17 mouse cellular contexts compared by ENCODE assay signal in the genomic region with DNA sequence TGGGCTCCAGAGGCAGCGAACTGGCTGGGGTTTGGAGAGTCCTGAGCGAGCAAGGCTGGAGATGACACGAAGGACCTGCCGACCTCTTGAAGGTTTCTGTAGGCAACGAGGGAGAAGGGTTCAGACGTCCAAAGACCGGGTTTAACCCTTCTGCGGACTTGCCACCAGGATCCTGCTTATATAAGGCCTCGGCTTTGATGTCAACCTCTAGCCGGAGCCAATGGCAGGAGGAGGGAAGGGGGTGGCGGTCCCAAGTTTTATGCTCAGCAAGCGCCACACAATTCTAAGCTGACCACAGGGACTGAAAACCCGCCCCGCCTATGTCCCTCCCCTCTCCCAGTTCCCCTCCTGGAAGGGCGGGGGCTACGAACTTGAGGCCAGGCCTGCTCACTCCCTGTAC. TPM values are rescaled to one million over a fixed set of nuclear protein-coding genes. Genes with fewer than 3 reads are reported as not detected.
DNase-seq lines count a peak whose midpoint lies in the region; ATAC-seq lines count a peak whose summit lies in the region.
"Had no signal": no experiment of that assay in that cellular context is flagged by ENCODE, and none has a peak within 500 bp of the region (broad histone marks: within the 10 kb centered on the region; RNA-seq: fewer than 3 reads in every experiment).

No protein-coding gene starts in this region.

- H3K9ac ChIP-seq in heart, embryonic 14.5 days (ENCODE audit: low read length): peak overlapping the region; percentile 81
- H3K9ac ChIP-seq in limb, embryonic 12.5 days (replicated peaks): no peak overlapping the region
- no peak overlapping the region for H3K9ac ChIP-seq in hindbrain, embryonic 13.5 days
- H3K9ac ChIP-seq: midbrain, embryonic 15.5 days had no signal

- intact Hi-C loops in heart, postnatal 10 days (cut with DNase I): no loop called here

- H3K36me3 ChIP-seq in heart, embryonic 14.5 days (ENCODE audit: control insufficient read depth, insufficient read depth, low read length): no peaks in the 10 kb centered on the region
- H3K36me3 ChIP-seq in embryonic facial prominence, embryonic 10.5 days (replicated peaks): no peaks in the 10 kb centered on the region
- no peaks in the 10 kb centered on the region for H3K36me3 ChIP-seq in limb, embryonic 12.5 days
- no peaks in the 10 kb centered on the region for H3K36me3 ChIP-seq in hindbrain, embryonic 13.5 days
- H3K36me3 ChIP-seq: midbrain, embryonic 15.5 days had no signal

- H3K4me1 ChIP-seq in heart, embryonic 14.5 days (ENCODE audit: control insufficient read depth in 2 of 2, insufficient read depth in 2 of 2, low read length in 2 of 2): peaks cover 18 to 32% of the 10 kb centered on the region in 2 experiments
- H3K4me1 ChIP-seq in embryonic facial prominence, embryonic 10.5 days: peaks cover 53% of the 10 kb centered on the region
- peaks cover 72% of the 10 kb centered on the region for H3K4me1 ChIP-seq in limb, embryonic 12.5 days (replicated peaks)
- H3K4me1 ChIP-seq in hindbrain, embryonic 13.5 days (replicated peaks): peaks cover 23% of the 10 kb centered on the region

- peaks cover 83% of the 10 kb centered on the region for H3K27me3 ChIP-seq in heart, embryonic 14.5 days (ENCODE audit: control insufficient read depth, insufficient read depth, low read length)
- peaks cover 100% of the 10 kb centered on the region for H3K27me3 ChIP-seq in embryonic facial prominence, embryonic 10.5 days (replicated peaks; ENCODE audit: low read depth, poor library complexity, severe bottlenecking)
- H3K27me3 ChIP-seq in limb, embryonic 12.5 days: peaks cover 96% of the 10 kb centered on the region
- peaks cover 99% of the 10 kb centered on the region for H3K27me3 ChIP-seq in hindbrain, embryonic 13.5 days

- ATAC-seq in heart, embryonic 14.5 days (ENCODE audit: insufficient number of reproducible peaks, insufficient read depth, low FRiP score, low read depth): peak; percentile 49; the same call in 1 of the 2 replicates
- no peak for ATAC-seq in limb, embryonic 12.5 days (ENCODE audit: insufficient number of reproducible peaks, insufficient read depth, low FRiP score, low TSS enrichment, low read depth)
- no peak for ATAC-seq in hindbrain, embryonic 13.5 days (ENCODE audit: low FRiP score)
- ATAC-seq: CD4-positive, CD25-positive, alpha-beta regulatory T cell, adult 4 months; midbrain, embryonic 15.5 days had no signal

- no peaks in the 10 kb centered on the region for H3K9me3 ChIP-seq in heart, embryonic 14.5 days (ENCODE audit: control insufficient read depth, low read length)
- H3K9me3 ChIP-seq in embryonic facial prominence, embryonic 10.5 days: no peaks in the 10 kb centered on the region
- no peaks in the 10 kb centered on the region for H3K9me3 ChIP-seq in limb, embryonic 12.5 days
- H3K9me3 ChIP-seq in hindbrain, embryonic 13.5 days: no peaks in the 10 kb centered on the region
- H3K9me3 ChIP-seq: midbrain, embryonic 15.5 days had no signal

- peak overlapping the region; percentile 77 to 82 for H3K27ac ChIP-seq in heart, embryonic 14.5 days (replicated peaks in 1 of 2; ENCODE audit: control insufficient read depth in 1 of 2, insufficient read depth in 1 of 2, low read depth in 2 of 2, low read length in 2 of 2)
- no peak overlapping the region for H3K27ac ChIP-seq in embryonic facial prominence, embryonic 10.5 days (replicated peaks)
- no peak overlapping the region for H3K27ac ChIP-seq in limb, embryonic 12.5 days
- no peak overlapping the region for H3K27ac ChIP-seq in hindbrain, embryonic 13.5 days
- H3K27ac ChIP-seq: midbrain, embryonic 15.5 days; stomach, postnatal 0 days had no signal

- peak overlapping the region; percentile 88 for H3K4me2 ChIP-seq in heart, embryonic 14.5 days (ENCODE audit: low read length)
- H3K4me2 ChIP-seq in limb, embryonic 12.5 days: peak overlapping the region; percentile 69
- H3K4me2 ChIP-seq in hindbrain, embryonic 13.5 days: no peak overlapping the region
- H3K4me2 ChIP-seq: midbrain, embryonic 15.5 days had no signal

- no peak for DNase-seq in heart, postnatal 10 days
- peak; percentile 41 for DNase-seq in ES-CJ7 (ENCODE audit: low read depth, low spot score)
- DNase-seq in embryonic facial prominence, embryonic 10.5 days (ENCODE audit: low spot score): peak; percentile 59
- no peak for DNase-seq in gastrocnemius, postnatal 25 days
- DNase-seq: cerebellum, adult 2 months; kidney, adult 9 months; right cerebral cortex, postnatal 25 days had no signal

- H3K4me3 ChIP-seq in heart, embryonic 14.5 days (ENCODE audit: control insufficient read depth in 1 of 2, insufficient read depth in 1 of 2, low read depth in 1 of 2, low read length in 2 of 2): peak overlapping the region; percentile 45 to 46
- H3K4me3 ChIP-seq in embryonic facial prominence, embryonic 10.5 days: peak overlapping the region; percentile 54
- peak overlapping the region; percentile 39 for H3K4me3 ChIP-seq in limb, embryonic 12.5 days (replicated peaks)
- H3K4me3 ChIP-seq in hindbrain, embryonic 13.5 days: no peak overlapping the region
- H3K4me3 ChIP-seq: midbrain, embryonic 15.5 days had no signal

- 22% methylated on average over 16 of the region's 16 CpGs for WGBS in heart, embryonic 14.5 days
- 3% methylated on average over 16 of the region's 16 CpGs for WGBS in embryonic facial prominence, embryonic 10.5 days
- WGBS in limb, embryonic 12.5 days: 6% methylated on average over 16 of the region's 16 CpGs
- 1% methylated on average over 14 of the region's 16 CpGs for WGBS in hindbrain, embryonic 13.5 days

RNA-seq across cellular contexts. Expression of gene Hand1, which starts 0.8 kb away (rescaled TPM):
- polyA plus RNA-seq in heart, embryonic 14.5 days (2014; fragmentation: Nextera tagmentation; extraction: Ambion mirVana): 13.0 and 14.1 TPM in 2 replicates
- under 1 TPM in 1 of 2 experiments, not detected in 1; 0.15 TPM for total RNA-seq in heart, postnatal 10 days (2021)
- 21.3 and 50.0 TPM in 2 replicates for polyA plus RNA-seq in embryonic facial prominence, embryonic 10.5 days (2016; fragmentation: Nextera tagmentation; extraction: Ambion mirVana)
- polyA plus RNA-seq in limb, embryonic 12.5 days (2016; fragmentation: Nextera tagmentation; extraction: Ambion mirVana): 1.9 and 2.3 TPM in 2 replicates
- not detected in 2 replicates for polyA plus RNA-seq in hindbrain, embryonic 13.5 days (2015; fragmentation: Nextera tagmentation; extraction: Ambion mirVana)
- not detected for total RNA-seq in gastrocnemius, postnatal 25 days (2021)
- total RNA-seq: gastrocnemius, adult 18-20 months; layer of hippocampus, postnatal 10 days; liver, adult 2 months had no signal
- polyA plus RNA-seq: CD4-positive, CD25-positive, alpha-beta regulatory T cell, adult 4 months; cerebellum, adult 2 months; hindbrain, embryonic 11.5 days; liver, adult 2 months; midbrain, embryonic 15.5 days had no signal

RNA-seq across cellular contexts. Expression of gene Sap30l, which starts 30.4 kb away (rescaled TPM):
- 14.2 and 20.4 TPM in 2 replicates for polyA plus RNA-seq in heart, embryonic 14.5 days (2014; fragmentation: Nextera tagmentation; extraction: Ambion mirVana)
- 10 to 100 TPM; 36.1 to 38.8 TPM for total RNA-seq in heart, postnatal 10 days (2021)
- 12.3 and 13.2 TPM in 2 replicates for polyA plus RNA-seq in embryonic facial prominence, embryonic 10.5 days (2016; fragmentation: Nextera tagmentation; extraction: Ambion mirVana)
- 14.4 and 21.1 TPM in 2 replicates for polyA plus RNA-seq in limb, embryonic 12.5 days (2016; fragmentation: Nextera tagmentation; extraction: Ambion mirVana)
- polyA plus RNA-seq in hindbrain, embryonic 13.5 days (2015; fragmentation: Nextera tagmentation; extraction: Ambion mirVana): 7.2 and 8.4 TPM in 2 replicates
- 10 to 100 TPM; 30.4 to 31.6 TPM for total RNA-seq in gastrocnemius, postnatal 25 days (2021)

Comparison
In these comparisons a context has a peak if more than half of its experiments do, and no peak if none do; other contexts are left out.
1. H3K27ac ChIP-seq: peak in heart, embryonic 14.5 days (2 of 2); none in embryonic facial prominence, embryonic 10.5 days (single experiment), limb, embryonic 12.5 days (single experiment) and hindbrain, embryonic 13.5 days (single experiment).
2. DNase-seq: peak in ES-CJ7 (single experiment) and embryonic facial prominence, embryonic 10.5 days (single experiment); none in heart, postnatal 10 days (0 of 2) and gastrocnemius, postnatal 25 days (single experiment).